Mouse (Mus musculus): ENCODE measurements around the gene Polr3gl.

The Polr3gl gene

GRCm38 (mm10) chr3:96558668-96559196 lies 35.2 kb downstream of the Polr3gl start:
- POLR2A ChIA-PET = interaction anchor here in 3 of 4 experiments (0.6 to 26.7 kb wide), 21 partner anchors 8 to 233 kb away, joined by 3 to 969 read pairs (median 4); partner anchors contain the start of genes Gm16253 (in 3 of the 3), Polr3gl (in 2 of the 3), Ankrd34a (in 1 of the 3) and Lix1l (in 1 of the 3)

GRCm38 (mm10) chr3:96558159-96558558 lies 35.8 kb downstream of the Polr3gl start:
- CTCF ChIA-PET = interaction anchor here in 3 of 4 experiments (0.7 to 2.5 kb wide), 4 partner anchors 22 to 105 kb away, joined by 3 to 9 read pairs (median 4); no protein-coding TSS in a partner anchor
- POLR2A ChIA-PET = interaction anchor here (0.6 to 26.7 kb wide), 73 partner anchors 8 to 339 kb away, joined by 3 to 969 read pairs (median 4); partner anchors contain the start of genes Gm16253 (in 4 of the 4), Polr3gl (in 3 of the 4), Rbm8a (in 3 of the 4) and Ankrd34a (in 2 of the 4)

More at GRCm38 (mm10) chr3:96558668-96559196, 35.2 kb downstream of the Polr3gl start:
- CTCF ChIA-PET = interaction anchor here in 1 of 4 experiments (1.5 kb wide), 1 partner anchor 21 kb away, joined by 5 read pairs; no protein-coding TSS in a partner anchor

- CTCF ChIA-PET = interaction anchor here (0.6 to 2.5 kb wide), 6 partner anchors 12 to 106 kb away, joined by 3 to 9 read pairs (median 4); partner anchors contain the start of gene Gm16253 (in 1 of the 4)
- POLR2A ChIA-PET = interaction anchor here (0.6 to 26.7 kb wide), 73 partner anchors 9 to 338 kb away, joined by 3 to 969 read pairs (median 4); partner anchors contain the start of genes Gm16253 (in 4 of the 4), Polr3gl (in 3 of the 4), Rbm8a (in 3 of the 4) and Ankrd34a (in 2 of the 4)
Measured at GRCm38 (mm10) chr3:96557694-96558093, 36.3 kb downstream of the Polr3gl start, which contains the start of gene Txnip. TSS of gene Txnip (plus strand) at chr3:96557957.

GRCm38 (mm10) chr3:96556651-96557635 lies 37.0 kb downstream of the Polr3gl start:
- ChIA-PET CTCF (interaction anchor here in 2 of 4 experiments (0.6 to 2.5 kb wide), 3 partner anchors 13 to 23 kb away, joined by 3 to 9 read pairs (median 3); partner anchors contain the start of gene Gm16253 (in 1 of the 2)), POLR2A (interaction anchor here (0.5 to 26.7 kb wide), 60 partner anchors 8 to 657 kb away, joined by 3 to 969 read pairs (median 4); partner anchors contain the start of genes Gm16253 (in 3 of the 4), Polr3gl (in 3 of the 4), Rbm8a (in 3 of the 4) and Hist2h2bb (in 2 of the 4))

- POLR2A ChIA-PET = interaction anchor here in 3 of 4 experiments (0.5 to 26.7 kb wide), 15 partner anchors 9 to 658 kb away, joined by 3 to 969 read pairs (median 7); partner anchors contain the start of genes Gm16253 (in 3 of the 3), Polr3gl (in 2 of the 3) and Rbm8a (in 1 of the 3)
- CTCF ChIA-PET = interaction anchor here in 3 of 4 experiments (0.6 to 2.5 kb wide), 3 partner anchors 12 to 216 kb away, joined by 4 to 9 read pairs (median 7); no protein-coding TSS in a partner anchor
Measured at GRCm38 (mm10) chr3:96555999-96556614, 37.9 kb downstream of the Polr3gl start.

GRCm38 (mm10) chr3:96555041-96555596 lies 38.9 kb downstream of the Polr3gl start:
- CTCF ChIA-PET = interaction anchor here (0.5 to 1.9 kb wide), 6 partner anchors 13 to 380 kb away, joined by 3 to 12 read pairs (median 4); partner anchors contain the start of genes Gm16253 (in 1 of the 4) and Itga10 (in 1 of the 4)
- POLR2A ChIA-PET = interaction anchor here in 3 of 4 experiments (0.5 to 26.7 kb wide), 12 partner anchors 10 to 141 kb away, joined by 3 to 969 read pairs (median 6); partner anchors contain the start of genes Gm16253 (in 3 of the 3), Rbm8a (in 2 of the 3) and Polr3gl (in 1 of the 3)

- POLR2A ChIA-PET = interaction anchor here in 3 of 4 experiments (0.5 to 26.7 kb wide), 16 partner anchors 8 to 140 kb away, joined by 3 to 969 read pairs (median 3); partner anchors contain the start of genes Gm16253 (in 3 of the 3), Rbm8a (in 2 of the 3) and Polr3gl (in 1 of the 3)
- CTCF ChIA-PET = interaction anchor here in 3 of 4 experiments (0.7 to 1.9 kb wide), 8 partner anchors 22 to 1020 kb away, joined by 3 to 12 read pairs (median 3); partner anchors contain the start of genes Gm16253 (in 2 of the 3) and Itga10 (in 1 of the 3)
Measured at GRCm38 (mm10) chr3:96554251-96554650, 39.7 kb downstream of the Polr3gl start.

- POLR2A ChIA-PET = interaction anchor here in 3 of 4 experiments (0.7 to 26.7 kb wide), 10 partner anchors 8 to 139 kb away, joined by 3 to 969 read pairs (median 6); partner anchors contain the start of genes Gm16253 (in 3 of the 3) and Rbm8a (in 1 of the 3)
- CTCF ChIA-PET = interaction anchor here in 3 of 4 experiments (0.8 to 1.9 kb wide), 5 partner anchors 23 to 91 kb away, joined by 3 to 12 read pairs (median 4); partner anchors contain the start of gene Gm16253 (in 2 of the 3)
Measured at GRCm38 (mm10) chr3:96553601-96554000, 40.4 kb downstream of the Polr3gl start.

- ChIA-PET POLR2A (interaction anchor here (0.6 to 26.7 kb wide), 23 partner anchors 10 to 393 kb away, joined by 3 to 969 read pairs (median 3); partner anchors contain the start of genes Gm16253 (in 3 of the 4), Polr3gl (in 2 of the 4), Lix1l (in 1 of the 4) and Rbm8a (in 1 of the 4)), CTCF (interaction anchor here (0.6 to 3.9 kb wide), 13 partner anchors 11 to 168 kb away, joined by 3 to 42 read pairs (median 3); no protein-coding TSS in a partner anchor)
Measured at GRCm38 (mm10) chr3:96551890-96552289, 42.1 kb downstream of the Polr3gl start.

- CTCF ChIA-PET = interaction anchor here (0.6 to 3.9 kb wide), 21 partner anchors 10 to 159 kb away, joined by 3 to 42 read pairs (median 4); partner anchors contain the start of genes Gm16253 (in 3 of the 4) and Polr3gl (in 1 of the 4)
Measured at GRCm38 (mm10) chr3:96551203-96551602, 42.8 kb downstream of the Polr3gl start.

GRCm38 (mm10) chr3:96549346-96549745 lies 44.6 kb downstream of the Polr3gl start:
- POLR2A ChIA-PET = interaction anchor here in 3 of 4 experiments (0.6 to 26.7 kb wide), 7 partner anchors 9 to 379 kb away, joined by 3 to 969 read pairs (median 4); partner anchors contain the start of genes Gm16253 (in 3 of the 3) and Polr3gl (in 1 of the 3)
- CTCF ChIA-PET = interaction anchor here (0.6 to 3.9 kb wide), 9 partner anchors 17 to 140 kb away, joined by 3 to 42 read pairs (median 11); partner anchors contain the start of gene Polr3gl (in 1 of the 4)

More at GRCm38 (mm10) chr3:96551203-96551602, 42.8 kb downstream of the Polr3gl start:
- POLR2A ChIA-PET = interaction anchor here in 3 of 4 experiments (0.6 to 26.7 kb wide), 19 partner anchors 8 to 220 kb away, joined by 3 to 969 read pairs (median 4); partner anchors contain the start of genes Gm16253 (in 3 of the 3), Polr3gl (in 2 of the 3), Rbm8a (in 2 of the 3) and Lix1l (in 1 of the 3)

- POLR2A ChIA-PET = interaction anchor here in 3 of 4 experiments (0.6 to 26.7 kb wide), 6 partner anchors 9 to 378 kb away, joined by 3 to 969 read pairs (median 28); partner anchors contain the start of gene Gm16253 (in 3 of the 3)
- CTCF ChIA-PET = interaction anchor here in 3 of 4 experiments (0.6 to 2.5 kb wide), 5 partner anchors 18 to 141 kb away, joined by 3 to 13 read pairs (median 9); partner anchors contain the start of gene Polr3gl (in 1 of the 3)
Measured at GRCm38 (mm10) chr3:96548824-96549223, 45.2 kb downstream of the Polr3gl start.

- ChIA-PET POLR2A (interaction anchor here in 3 of 4 experiments (0.9 to 26.7 kb wide), 8 partner anchors 9 to 92 kb away, joined by 3 to 969 read pairs (median 5); partner anchors contain the start of genes Gm16253 (in 3 of the 3) and Txnip (in 1 of the 3)), CTCF (interaction anchor here (0.7 to 3.3 kb wide), 14 partner anchors 20 to 152 kb away, joined by 3 to 33 read pairs (median 6); partner anchors contain the start of genes Gm16253 (in 1 of the 4), Polr3gl (in 1 of the 4) and Rbm8a (in 1 of the 4))
Measured at GRCm38 (mm10) chr3:96547389-96547960, 46.5 kb downstream of the Polr3gl start.

- ChIA-PET CTCF (interaction anchor here (0.7 to 3.3 kb wide), 14 partner anchors 19 to 153 kb away, joined by 3 to 33 read pairs (median 6); partner anchors contain the start of genes Gm16253 (in 1 of the 4), Polr3gl (in 1 of the 4) and Rbm8a (in 1 of the 4)), POLR2A (interaction anchor here in 3 of 4 experiments (0.5 to 26.7 kb wide), 11 partner anchors 10 to 92 kb away, joined by 3 to 969 read pairs (median 4); partner anchors contain the start of genes Gm16253 (in 3 of the 3), Polr3gl (in 1 of the 3) and Txnip (in 1 of the 3))
Measured at GRCm38 (mm10) chr3:96546880-96547279, 47.1 kb downstream of the Polr3gl start.

Measured in embryonic stem cell, embryonic (primary cell).